Mouse (Mus musculus): ENCODE results near the gene Gm20604.

Gene Gm20604

DNA sequence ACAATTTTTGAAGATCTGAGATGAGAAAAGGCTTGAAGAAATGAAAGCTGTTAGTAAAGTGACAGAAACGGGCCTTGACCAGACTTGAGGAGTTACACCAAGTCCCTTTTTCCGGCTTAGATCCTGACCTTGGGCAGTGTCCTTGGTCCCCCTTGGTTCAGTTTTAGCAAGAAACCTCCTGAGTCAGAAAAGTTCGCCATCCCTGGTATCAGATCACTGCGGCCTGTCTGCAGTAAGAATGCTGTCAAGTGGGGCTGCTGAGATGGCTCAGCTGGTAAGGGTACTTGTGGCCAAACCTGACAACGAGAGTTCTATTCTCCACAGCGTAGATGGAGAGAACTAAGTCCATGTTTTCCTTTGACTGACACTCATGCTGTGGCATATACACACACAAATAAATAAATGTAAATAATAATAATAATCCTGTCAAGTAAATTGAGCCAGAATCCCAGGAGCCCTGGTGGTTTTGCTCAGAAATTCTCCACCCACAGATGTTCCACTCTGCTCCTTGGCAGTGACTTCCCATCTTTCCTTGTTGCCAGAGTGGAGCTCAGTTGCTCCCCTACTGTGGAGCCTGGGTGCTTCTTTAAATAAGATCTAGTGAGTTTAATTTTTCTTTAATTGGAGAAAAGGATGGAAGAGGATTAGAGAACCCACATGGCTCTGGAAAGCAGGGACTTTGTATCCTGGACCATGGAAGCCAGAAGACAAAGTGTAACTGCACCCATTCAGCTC, 52.4 kb downstream of the Gm20604 start:
- no peak for DNase-seq (ENCODE audit: low spot score)

DNA sequence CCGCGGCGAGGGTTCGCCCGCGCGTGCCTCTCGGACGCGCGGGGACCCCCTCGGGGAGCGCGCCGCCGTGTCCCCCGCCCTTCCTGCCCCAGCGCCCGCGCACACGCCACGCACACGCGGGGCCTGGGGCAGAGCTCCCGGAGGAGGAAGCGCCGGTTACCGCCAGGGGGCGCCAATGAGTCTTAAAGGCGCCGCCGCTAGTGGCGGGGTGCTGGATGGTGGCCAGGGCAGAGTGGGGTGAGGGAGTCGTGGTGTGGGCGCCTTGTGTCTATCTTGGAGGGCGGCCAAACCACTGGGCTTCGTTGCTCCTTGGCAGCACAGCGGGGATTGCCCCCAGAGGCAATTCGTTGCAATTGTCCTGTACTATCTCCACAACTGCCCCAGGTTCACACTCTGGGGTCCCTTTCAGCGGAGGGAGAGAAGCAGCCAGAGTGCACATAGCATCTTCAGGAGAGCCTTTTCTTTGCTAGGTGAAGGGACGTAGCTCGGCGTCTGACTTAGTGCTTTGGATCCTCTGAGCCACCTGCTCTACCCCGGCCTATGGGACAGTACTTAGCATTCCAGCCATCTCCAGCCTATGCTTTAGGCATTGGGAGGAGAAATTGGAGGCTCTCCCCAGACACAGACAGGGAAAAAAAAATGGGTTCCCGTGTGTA, 53.1 kb downstream of the Gm20604 start:
- peak; percentile 87 for DNase-seq (ENCODE audit: low spot score)

DNA sequence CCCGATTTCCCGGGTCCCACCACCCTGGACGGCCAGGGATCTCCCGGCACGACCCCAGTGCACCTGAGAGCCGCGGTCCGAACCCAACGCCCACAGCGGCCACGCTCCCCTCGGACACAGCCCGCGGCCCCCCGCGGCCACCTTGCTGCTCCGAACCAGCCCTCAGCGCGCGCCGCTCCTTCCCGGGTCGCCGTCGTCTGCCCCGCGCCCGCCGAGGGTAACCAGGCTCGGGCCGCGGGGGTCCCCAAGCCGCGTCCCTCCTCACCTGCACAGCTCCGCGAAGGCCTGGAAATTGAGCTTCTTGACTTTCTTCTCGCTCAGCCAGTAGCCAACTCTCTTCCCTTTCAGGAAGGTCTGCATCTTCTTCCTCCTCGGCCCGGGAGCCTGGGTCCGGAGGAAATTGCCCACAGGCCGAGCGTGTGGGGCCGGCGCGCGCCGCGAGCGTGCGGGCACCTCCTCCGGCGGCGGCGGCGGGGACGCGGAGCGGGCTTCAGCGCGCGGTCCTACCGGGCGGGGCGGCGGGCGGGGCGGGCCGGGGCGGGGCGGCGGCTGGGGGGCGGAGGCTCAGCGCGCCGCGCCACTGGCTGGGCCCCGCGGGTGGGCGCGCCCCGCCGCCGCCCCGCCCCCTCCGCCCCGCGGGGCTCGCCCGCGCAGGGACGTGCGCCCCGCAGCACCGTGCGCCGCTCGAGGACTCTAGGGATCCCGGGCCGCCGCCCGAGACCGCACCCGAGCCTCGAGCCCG, 53.8 kb downstream of the Gm20604 start, which contains the start of gene Itpk1:
TSS of gene Itpk1 (minus strand) at position 474 of the 742 bp plus-strand sequence.
- peak; percentile 46 for DNase-seq (ENCODE audit: low spot score)

DNA sequence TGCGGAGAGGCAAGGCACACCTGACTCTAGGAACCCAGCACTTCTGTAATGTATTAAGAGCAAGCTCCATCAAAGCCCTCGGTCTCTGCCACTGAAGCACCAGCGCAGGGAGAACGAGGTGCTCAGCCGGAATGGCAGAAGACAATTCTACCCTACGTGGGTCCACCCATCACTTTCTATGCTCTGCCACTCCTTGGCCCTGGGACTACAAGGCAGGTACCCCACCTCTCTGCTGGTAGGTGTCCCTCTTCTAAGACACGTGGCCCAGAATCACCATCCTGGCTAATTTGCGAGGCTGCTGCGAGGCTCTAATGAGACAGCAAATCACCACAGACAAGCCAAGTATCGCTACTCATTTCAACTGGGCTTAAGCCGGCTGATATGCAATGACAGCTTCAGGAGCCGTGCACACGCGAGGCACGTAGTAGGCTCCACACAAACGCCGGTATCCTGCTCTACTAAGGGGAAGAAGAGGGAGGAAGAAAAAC, 54.5 kb downstream of the Gm20604 start:
- no peak for DNase-seq (ENCODE audit: low spot score)

DNA sequence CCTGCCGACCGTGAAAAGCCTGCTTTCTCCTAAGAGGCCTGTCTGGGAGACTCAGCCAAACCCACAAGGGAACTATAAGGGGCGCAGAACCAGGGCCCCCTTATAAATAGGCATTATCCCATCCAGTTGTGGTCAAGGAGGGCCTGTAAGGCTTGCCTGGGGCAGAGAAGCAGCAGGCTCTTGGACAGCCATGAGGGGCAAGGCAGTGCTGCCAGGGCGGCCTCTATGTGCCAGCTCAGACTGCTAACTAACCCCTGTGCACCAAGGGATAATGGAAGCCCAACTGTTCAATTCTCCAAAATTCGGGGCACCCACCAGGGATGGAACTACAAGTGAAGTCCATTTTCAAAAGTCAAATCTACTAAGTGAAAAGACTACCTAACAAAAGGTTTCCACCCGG, 55.0 kb downstream of the Gm20604 start:
- no peak for DNase-seq (ENCODE audit: low spot score)

DNA sequence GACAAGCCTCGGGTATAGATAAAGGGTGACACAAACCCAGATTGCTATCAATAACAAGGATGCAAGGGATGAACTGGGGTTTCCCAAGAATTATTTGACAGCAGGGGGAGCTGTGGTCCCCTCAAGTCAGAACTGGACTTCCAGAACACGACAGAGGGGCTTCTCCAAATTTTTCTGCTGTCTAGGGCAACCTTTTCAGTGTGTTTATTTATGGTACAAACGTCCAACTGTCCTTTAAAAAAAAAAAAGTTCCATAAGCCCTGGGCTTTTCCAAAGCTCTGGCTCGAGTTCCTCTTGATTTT, 55.4 kb downstream of the Gm20604 start:
- DNase-seq (ENCODE audit: low spot score) = no peak

DNA sequence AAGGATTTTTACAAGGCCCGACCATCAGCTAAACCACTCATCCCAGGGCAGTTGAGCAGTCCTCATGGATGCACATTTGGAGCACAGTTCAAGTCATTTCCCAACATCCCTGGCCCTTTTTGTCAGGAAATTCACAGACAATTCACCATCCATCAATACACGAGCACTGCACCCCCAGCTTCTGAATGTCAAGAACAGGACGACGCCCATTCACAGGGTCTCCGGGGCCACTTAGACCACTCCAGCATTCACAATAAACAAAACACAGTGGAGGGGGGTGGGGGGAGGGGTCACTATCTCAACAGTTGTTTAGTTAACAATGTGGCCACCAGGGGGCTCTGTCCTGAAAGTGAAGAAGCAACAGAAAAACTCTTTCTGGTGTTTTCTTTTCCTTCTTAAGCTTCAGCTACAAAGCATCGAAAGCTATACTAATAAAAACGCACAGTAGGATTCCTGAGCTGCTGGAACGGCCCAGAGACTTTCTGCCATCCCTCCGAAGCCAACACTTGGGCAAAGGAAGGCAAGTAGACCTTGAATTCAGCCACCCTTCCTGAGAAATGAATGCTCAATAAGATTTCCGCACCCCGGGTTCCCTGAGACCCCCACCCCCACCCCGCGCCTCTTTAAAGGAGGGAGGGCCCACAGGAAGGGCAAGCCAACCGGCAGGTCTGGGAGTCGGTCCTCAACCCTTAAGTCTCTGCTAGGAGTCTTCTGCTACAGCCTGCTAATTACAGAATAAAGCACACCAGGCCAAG, 55.9 kb downstream of the Gm20604 start:
- DNase-seq (ENCODE audit: low spot score) = peak; percentile 66

DNA sequence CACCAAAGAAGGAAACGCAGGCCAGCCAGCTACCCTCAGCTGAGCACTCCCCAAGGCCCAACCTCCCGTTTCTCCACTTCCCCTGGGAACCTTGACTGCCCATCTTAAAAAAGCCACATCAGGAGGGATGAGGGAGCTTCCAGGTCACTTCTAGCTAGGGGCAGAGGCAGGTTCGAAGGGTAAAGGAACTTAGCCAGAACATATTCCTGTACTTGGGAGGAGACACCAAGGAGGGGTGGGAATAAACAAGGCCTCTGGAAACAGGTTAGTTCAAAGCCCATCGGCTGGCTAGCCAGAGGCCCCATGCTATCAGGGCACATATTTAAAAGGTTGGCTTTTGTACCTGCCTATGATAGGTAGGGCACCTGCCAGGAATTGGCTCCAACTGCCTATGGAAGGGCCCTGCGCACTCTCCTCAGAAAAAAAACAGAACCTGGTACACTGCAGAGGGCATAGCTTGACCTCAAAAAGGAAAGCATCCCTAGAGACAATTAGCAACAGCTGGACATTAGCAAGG, 56.7 kb downstream of the Gm20604 start:
- DNase-seq (ENCODE audit: low spot score) = no peak

DNA sequence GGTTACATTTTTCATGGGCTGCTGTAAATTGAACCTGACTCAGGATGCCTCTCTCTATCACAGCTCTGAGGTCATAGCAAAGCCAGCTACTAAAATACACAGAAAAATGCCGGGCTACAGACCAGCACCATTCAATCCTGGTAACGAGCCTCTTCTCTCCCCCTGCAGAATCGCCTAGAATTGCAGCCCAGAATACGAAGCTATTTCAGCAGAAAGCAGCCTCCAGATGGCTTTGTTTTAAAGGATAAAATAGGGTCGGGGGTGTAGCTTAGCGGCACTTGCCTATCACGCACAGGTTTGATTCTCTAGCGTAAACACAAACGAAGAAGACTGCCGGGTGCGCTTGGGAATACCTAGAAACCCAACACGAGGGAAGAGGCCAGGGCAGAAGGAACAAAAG, 58.0 kb downstream of the Gm20604 start:
- no peak for DNase-seq (ENCODE audit: low spot score)

DNA sequence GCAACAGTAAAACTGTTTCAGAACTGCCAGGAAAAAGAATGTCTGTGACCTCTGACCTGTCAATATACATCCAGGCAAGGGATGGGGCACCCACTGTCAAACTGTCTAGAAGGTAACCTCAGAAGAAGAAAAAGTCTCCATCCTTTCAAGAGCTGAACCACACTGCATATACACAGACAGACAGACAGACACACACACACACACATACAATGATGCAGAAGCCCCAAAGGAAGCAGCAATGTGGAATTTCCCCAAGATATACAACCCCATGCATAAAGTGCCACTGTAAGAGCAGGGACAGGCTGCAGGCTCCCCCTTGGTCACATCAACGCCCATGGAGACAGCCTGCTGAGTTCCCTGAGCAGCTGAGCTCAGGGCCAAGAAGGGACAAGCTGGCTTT, 59.3 kb downstream of the Gm20604 start:
- no peak for DNase-seq (ENCODE audit: low spot score)

DNA sequence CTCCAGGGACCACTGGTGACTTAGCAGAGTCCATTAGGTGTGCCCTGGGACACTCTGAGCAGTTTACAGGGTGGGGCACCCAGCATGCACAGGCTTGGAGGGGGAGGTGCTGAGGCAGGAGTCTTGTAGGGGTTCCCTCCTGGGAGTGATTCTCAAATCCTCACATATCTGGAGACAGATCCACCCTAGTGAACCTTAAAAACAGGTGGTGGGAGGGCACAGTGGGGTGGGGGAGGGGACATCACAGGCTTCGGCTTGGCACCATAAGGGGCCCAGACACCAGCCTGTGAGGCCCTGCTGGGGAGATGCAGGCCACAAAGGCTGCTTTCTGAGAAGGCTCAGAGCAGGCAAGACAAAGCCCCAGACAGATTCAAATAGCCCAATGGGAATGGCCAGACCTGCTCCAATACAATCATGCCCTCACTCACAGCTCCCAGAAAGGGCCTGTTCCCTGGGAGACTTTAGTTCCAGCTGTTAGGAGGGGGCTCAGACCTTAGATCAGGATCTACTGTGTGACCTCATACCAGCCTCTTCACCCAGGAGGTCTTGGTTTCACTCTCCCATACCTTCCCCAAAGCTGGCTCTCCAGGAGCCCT, 60.3 kb downstream of the Gm20604 start:
- DNase-seq (ENCODE audit: low spot score) = no peak

DNA sequence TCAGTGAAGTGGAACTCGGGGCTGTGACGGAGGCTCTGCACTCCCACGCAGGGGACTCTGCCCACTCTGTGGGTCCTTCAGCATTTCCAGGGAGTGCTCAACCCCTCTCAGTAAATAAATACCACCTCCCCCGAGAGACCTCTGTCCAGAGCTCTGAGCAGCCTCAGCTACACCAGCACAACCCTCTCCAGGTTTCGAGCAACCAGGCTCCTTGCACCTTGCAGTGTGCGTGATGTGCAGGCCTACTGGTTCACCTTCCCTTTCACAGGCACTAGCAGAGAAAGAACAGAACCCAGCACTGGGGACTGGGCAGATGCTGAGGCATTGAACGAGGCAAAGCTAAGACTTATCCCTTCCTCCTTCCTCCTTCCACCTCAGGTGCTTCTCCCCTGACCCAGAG, 61.1 kb downstream of the Gm20604 start:
- no peak for DNase-seq (ENCODE audit: low spot score)

DNA sequence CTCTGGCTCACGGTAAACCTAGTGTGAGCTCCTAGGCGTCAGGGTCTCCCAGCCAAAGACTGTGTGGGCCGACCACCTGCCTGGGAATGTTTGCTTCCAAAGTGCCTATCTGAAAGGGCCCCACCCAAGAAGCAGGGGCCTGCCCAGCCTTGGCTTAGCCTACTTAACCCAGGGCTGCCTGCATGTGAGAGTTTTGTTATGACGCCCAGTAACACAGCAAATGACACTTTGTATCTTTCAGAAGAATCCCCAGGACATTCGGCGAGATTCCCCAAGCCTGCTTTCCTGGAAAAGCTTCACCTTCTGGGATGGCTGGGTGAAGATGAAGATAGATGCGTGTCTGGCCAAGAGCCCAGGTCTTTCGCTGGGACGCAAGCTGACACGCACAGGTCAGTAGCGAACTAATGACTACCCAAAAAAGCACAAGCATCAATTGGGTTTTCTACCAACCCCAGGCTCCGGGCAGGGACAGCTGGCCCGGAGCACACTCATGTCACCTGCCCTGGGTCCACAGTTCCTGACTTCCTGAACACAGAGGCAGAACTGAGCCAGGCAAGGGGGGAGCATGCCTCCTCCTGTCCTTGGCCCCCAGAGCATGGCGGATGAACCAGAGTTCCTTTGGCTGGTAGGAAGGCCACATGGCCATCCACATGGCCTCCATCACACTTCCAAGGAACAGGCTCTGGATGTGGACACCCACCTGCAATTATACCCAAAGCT, 61.7 kb downstream of the Gm20604 start:
- DNase-seq (ENCODE audit: low spot score) = no peak

DNA sequence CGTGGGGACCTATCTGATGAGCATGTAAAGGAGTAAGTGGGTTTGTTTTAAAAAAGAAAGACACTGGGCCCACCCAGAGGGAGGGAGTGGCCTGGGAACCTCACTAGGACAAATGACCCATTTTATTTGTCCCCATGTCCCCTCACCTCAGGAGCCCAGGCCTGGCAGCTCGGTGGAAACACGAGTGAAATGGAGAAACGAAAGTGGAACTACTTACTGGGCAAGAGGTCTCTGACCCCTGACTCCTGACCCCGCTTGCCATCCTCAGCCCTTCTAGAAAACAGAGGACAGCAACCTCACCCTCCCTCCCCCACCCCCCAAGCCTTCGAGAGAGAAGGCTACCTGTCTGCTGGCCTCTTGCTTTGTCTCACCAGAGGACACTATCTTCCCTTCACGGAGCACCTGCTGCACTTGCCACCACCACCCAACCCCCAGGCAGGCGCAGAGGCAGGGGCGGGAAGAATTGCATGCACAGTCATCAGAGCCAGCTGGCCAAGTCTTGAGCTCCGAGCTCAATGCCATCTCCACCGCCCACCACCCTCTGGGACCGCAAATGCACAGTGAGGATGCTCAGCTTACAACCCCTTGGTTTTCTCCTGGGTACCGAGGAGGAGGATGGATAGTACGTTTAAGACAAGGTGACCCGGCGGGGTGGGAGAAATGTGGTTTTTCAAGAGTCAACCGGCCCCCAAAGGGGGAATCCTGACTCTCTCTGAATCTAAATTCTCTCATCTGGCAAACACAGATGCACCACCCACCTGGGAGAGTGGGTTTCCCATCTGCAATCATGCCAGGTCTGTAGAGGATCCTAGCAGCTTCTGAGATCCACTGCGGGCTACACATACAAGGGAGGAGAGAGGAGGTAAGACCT, 62.9 kb downstream of the Gm20604 start:
- DNase-seq (ENCODE audit: low spot score) = no peak

DNA sequence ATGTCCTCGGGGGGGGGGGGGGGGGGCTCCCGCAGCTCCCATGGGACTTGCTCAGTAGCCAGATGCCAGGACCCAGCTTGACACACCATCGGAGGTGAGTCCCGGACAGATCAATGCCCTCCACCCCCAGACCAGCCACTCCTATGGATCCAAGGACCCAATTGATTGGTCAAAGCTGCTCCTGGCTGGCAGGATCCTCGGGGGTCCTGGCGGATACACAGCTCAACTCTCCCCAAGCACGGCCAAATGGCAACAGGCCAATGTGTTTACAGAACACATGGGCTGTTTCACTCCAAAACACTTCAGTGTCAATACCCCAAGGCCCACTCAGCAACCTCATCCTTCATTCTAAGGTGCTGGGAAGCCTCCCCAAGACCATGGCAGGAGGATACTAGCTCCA, 66.7 kb downstream of the Gm20604 start:
- no peak for DNase-seq (ENCODE audit: low spot score)

All from ovary, postnatal 14 days (tissue).